Mouse (Mus musculus): ENCODE results near the gene Agtr1b.
A peak's percentile ranks its signal among the peaks of the same experiment; 100 is the strongest.

Gene Agtr1b

GRCm38 (mm10) chr3:20366558-20367522 is at the start of gene Agtr1b:
TSS of gene Agtr1b (minus strand) at chr3:20367177.
- peak; percentile 31; the same call in 1 of the 2 replicates for ATAC-seq (ENCODE audit: insufficient number of reproducible peaks, low FRiP score, low TSS enrichment)

- no peak for ATAC-seq (ENCODE audit: insufficient number of reproducible peaks, low FRiP score, low TSS enrichment)
Observed at GRCm38 (mm10) chr3:20353598-20353997, 13.4 kb downstream of the Agtr1b start.

GRCm38 (mm10) chr3:20348206-20348605 is 18.8 kb downstream of the Agtr1b start:
- ATAC-seq (ENCODE audit: insufficient number of reproducible peaks, low FRiP score, low TSS enrichment) = no peak

- ATAC-seq (ENCODE audit: insufficient number of reproducible peaks, low FRiP score, low TSS enrichment) = no peak
Observed at GRCm38 (mm10) chr3:20340402-20340801, 26.6 kb downstream of the Agtr1b start.

- ATAC-seq (ENCODE audit: insufficient number of reproducible peaks, low FRiP score, low TSS enrichment) = no peak
Observed at GRCm38 (mm10) chr3:20334681-20335080, 32.3 kb downstream of the Agtr1b start.

GRCm38 (mm10) chr3:20317233-20317632 is 49.7 kb downstream of the Agtr1b start:
- no peak for ATAC-seq (ENCODE audit: insufficient number of reproducible peaks, low FRiP score, low TSS enrichment)

- ATAC-seq (ENCODE audit: insufficient number of reproducible peaks, low FRiP score, low TSS enrichment) = no peak
Observed at GRCm38 (mm10) chr3:20309142-20309541, 57.8 kb downstream of the Agtr1b start.

- no peak for ATAC-seq (ENCODE audit: insufficient number of reproducible peaks, low FRiP score, low TSS enrichment)
Observed at GRCm38 (mm10) chr3:20307256-20307655, 59.7 kb downstream of the Agtr1b start.

- ATAC-seq (ENCODE audit: insufficient number of reproducible peaks, low FRiP score, low TSS enrichment) = no peak
Observed at GRCm38 (mm10) chr3:20304758-20305352, 62.1 kb downstream of the Agtr1b start.

- no peak for ATAC-seq (ENCODE audit: insufficient number of reproducible peaks, low FRiP score, low TSS enrichment)
Observed at GRCm38 (mm10) chr3:20295546-20295945, 71.4 kb downstream of the Agtr1b start.

- ATAC-seq (ENCODE audit: insufficient number of reproducible peaks, low FRiP score, low TSS enrichment) = no peak
Observed at GRCm38 (mm10) chr3:20294542-20295348, 72.2 kb downstream of the Agtr1b start.

- no peak for ATAC-seq (ENCODE audit: insufficient number of reproducible peaks, low FRiP score, low TSS enrichment)
Observed at GRCm38 (mm10) chr3:20291370-20291769, 75.6 kb downstream of the Agtr1b start.

GRCm38 (mm10) chr3:20288761-20289160 is 78.2 kb downstream of the Agtr1b start:
- ATAC-seq (ENCODE audit: insufficient number of reproducible peaks, low FRiP score, low TSS enrichment) = no peak

GRCm38 (mm10) chr3:20281796-20282195 is 85.2 kb downstream of the Agtr1b start:
- ATAC-seq (ENCODE audit: insufficient number of reproducible peaks, low FRiP score, low TSS enrichment) = no peak

- no peak for ATAC-seq (ENCODE audit: insufficient number of reproducible peaks, low FRiP score, low TSS enrichment)
Observed at GRCm38 (mm10) chr3:20275633-20276032, 91.3 kb downstream of the Agtr1b start, which contains the start of gene Cpb1. TSS of gene Cpb1 (minus strand) at chr3:20275733.

All from cerebellum, adult (tissue).